Mouse (Mus musculus): ENCODE data around the gene F2rl3.

- TF ChIP-seq CTCF (IDR thresholded peaks at IDR 0.05) (no peak), EP300 (IDR thresholded peaks at IDR 0.05) (no peak)
These were observed 7.9 kb upstream of the F2rl3 start for GRCm38 (mm10) chr8:72753781-72754180.

All from lung, postnatal 0 days (tissue).